Mouse (Mus musculus): ENCODE measurements around the gene Six6. TPM values are rescaled to one million over a fixed set of nuclear protein-coding genes. Genes with fewer than 3 reads are reported as not detected.

Six6 gene
- total and polyA plus RNA-seq, 3 experiments: not detected

GRCm38 (mm10) chr12:72953089-72953488 is 13.4 kb downstream of the Six6 start:
- Histone ChIP-seq H3K4me3 (ENCODE audit: control insufficient read depth in 1 of 2, insufficient read depth in 1 of 2, low read depth in 2 of 2, low read length in 2 of 2) (no peak overlapping the region), H3K9ac (ENCODE audit: control insufficient read depth, low read depth, low read length, poor library complexity, severe bottlenecking) (no peak overlapping the region), H3K27me3 (ENCODE audit: control insufficient read depth in 1 of 2, insufficient read depth in 2 of 2, low read length in 2 of 2) (peaks cover 0 to 9% of the 10 kb centered on the region in 2 experiments; a peak in 2 of 4 replicates), H3K4me1 (ENCODE audit: control insufficient read depth in 1 of 2, insufficient read depth in 2 of 2, low read length in 2 of 2) (no peaks in the 10 kb centered on the region), H3K27ac (ENCODE audit: control insufficient read depth, low read depth, low read length) (no peak overlapping the region), H3K9me3 (replicated peaks; ENCODE audit: insufficient read depth, low read length) (no peaks in the 10 kb centered on the region), H3K79me2 (ENCODE audit: control insufficient read depth, insufficient read depth, low read length, poor library complexity) (no peaks in the 10 kb centered on the region), H3K36me3 (ENCODE audit: control insufficient read depth in 1 of 2, insufficient read depth in 2 of 2, low read length in 2 of 2) (no peaks in the 10 kb centered on the region)
- TF ChIP-seq GATA1 (IDR thresholded peaks at IDR 0.05; ENCODE audit: low read depth, low read length) (no peak), MXI1 (IDR thresholded peaks at IDR 0.05; ENCODE audit: low read depth, low read length) (no peak), MAFK (IDR thresholded peaks at IDR 0.05; ENCODE audit: borderline replicate concordance, low read depth, low read length) (no peak), UBTF (IDR thresholded peaks at IDR 0.05; ENCODE audit: borderline replicate concordance, insufficient read depth, low read depth, low read length) (no peak), HCFC1 (IDR thresholded peaks at IDR 0.05; ENCODE audit: low read depth, low read length) (no peak), SIN3A (IDR thresholded peaks at IDR 0.05; ENCODE audit: low read length) (no peak), MYC (IDR thresholded peaks at IDR 0.05; ENCODE audit: low read depth, low read length) (no peak), NELFE (IDR thresholded peaks at IDR 0.05; ENCODE audit: low read depth, low read length) (no peak), ZC3H11A (IDR thresholded peaks at IDR 0.05; ENCODE audit: low read depth, low read length) (no peak), CTCF (IDR thresholded peaks at IDR 0.05 in 2 of 3, conservative IDR thresholded peaks at IDR 0.05 in 1 of 3; ENCODE audit: control insufficient read depth in 1 of 3, insufficient read depth in 1 of 3, low read depth in 2 of 3, low read length in 3 of 3, poor library complexity in 1 of 3, severe bottlenecking in 1 of 3) (no peak), KAT2A (conservative IDR thresholded peaks at IDR 0.05; ENCODE audit: low read depth, low read length) (no peak), TAL1 (IDR thresholded peaks at IDR 0.05; ENCODE audit: low read length) (no peak), GABPA (IDR thresholded peaks at IDR 0.05; ENCODE audit: low read depth, low read length) (no peak), ZKSCAN1 (IDR thresholded peaks at IDR 0.05; ENCODE audit: low read depth, low read length) (no peak)
- no peak for DNase-seq (ENCODE audit: low read depth, low spot score)

- TF ChIP-seq NELFE (IDR thresholded peaks at IDR 0.05; ENCODE audit: low read depth, low read length): no peak
- TF ChIP-seq KAT2A (conservative IDR thresholded peaks at IDR 0.05; ENCODE audit: low read depth, low read length): no peak
- no peak for TF ChIP-seq TAL1 (IDR thresholded peaks at IDR 0.05; ENCODE audit: low read length)
- TF ChIP-seq SMC3 (IDR thresholded peaks at IDR 0.05; ENCODE audit: low read depth, low read length): no peak
- no peak for TF ChIP-seq MYB (IDR thresholded peaks at IDR 0.05; ENCODE audit: low read depth, low read length)
- Histone ChIP-seq H3K4me1 (ENCODE audit: control insufficient read depth in 1 of 2, insufficient read depth in 2 of 2, low read length in 2 of 2) (no peaks in the 10 kb centered on the region), H3K27me3 (ENCODE audit: control insufficient read depth in 1 of 2, insufficient read depth in 2 of 2, low read length in 2 of 2) (peaks cover 0 to 10% of the 10 kb centered on the region in 2 experiments; a peak in 2 of 4 replicates), H3K9me3 (replicated peaks; ENCODE audit: insufficient read depth, low read length) (no peaks in the 10 kb centered on the region), H3K79me2 (ENCODE audit: control insufficient read depth, insufficient read depth, low read length, poor library complexity) (no peaks in the 10 kb centered on the region), H3K4me3 (ENCODE audit: control insufficient read depth in 1 of 2, insufficient read depth in 1 of 2, low read depth in 2 of 2, low read length in 2 of 2) (no peak overlapping the region), H3K36me3 (ENCODE audit: control insufficient read depth in 1 of 2, insufficient read depth in 2 of 2, low read length in 2 of 2) (no peaks in the 10 kb centered on the region), H3K9ac (ENCODE audit: control insufficient read depth, low read depth, low read length, poor library complexity, severe bottlenecking) (no peak overlapping the region), H3K27ac (ENCODE audit: control insufficient read depth, low read depth, low read length) (no peak overlapping the region)
- no peak for DNase-seq (ENCODE audit: low read depth, low spot score)
Observed at GRCm38 (mm10) chr12:72953858-72954257, 14.2 kb downstream of the Six6 start.

Data from MEL (cell line).